Mouse (Mus musculus) lung, embryonic 14.5 days (tissue): ENCODE data around the gene Hdac7. TPM values are rescaled to one million over a fixed set of nuclear protein-coding genes. Genes with fewer than 3 reads are reported as not detected.

ENCODE experiments used
- ATAC-seq: fragments of 200-750 bp; cut with Nextera tagmentation; 2 replicates; pipeline ENCODE4 v1.8.0; 2017; ENCODE audit warnings: mild to moderate bottlenecking, moderate TSS enrichment, moderate library complexity; ENCODE audit not compliant: insufficient read depth
- DNase-seq: peaks from one replicate; pipeline ENCODE4 v3.0.0-alpha.2; 2015
- H3K27ac ChIP-seq: fragments of 300-500 bp; sonication (generic); 2 replicates; pipeline ENCODE4 v1.5.1; 2014; ENCODE audit warnings: low read depth, mild to moderate bottlenecking, moderate library complexity
- H3K27me3 ChIP-seq: fragments of 300-500 bp; sonication (generic); 2 replicates; pipeline ENCODE4 v1.6.1; 2014; ENCODE audit warnings: low read length, control low read depth; ENCODE audit not compliant: insufficient read depth
- H3K36me3 ChIP-seq: fragments of 300-500 bp; sonication (generic); 2 replicates; pipeline ENCODE4 v1.6.1; 2014; ENCODE audit warnings: control low read depth; ENCODE audit not compliant: insufficient read depth
- H3K4me1 ChIP-seq: fragments of 300-500 bp; sonication (generic); 2 replicates; pipeline ENCODE4 v1.6.1; 2014; ENCODE audit warnings: antibody characterized with exemption, control low read depth; ENCODE audit not compliant: insufficient read depth
- H3K4me2 ChIP-seq: fragments of 300-500 bp; sonication (generic); 2 replicates; pipeline ENCODE4 v1.6.1; 2014; ENCODE audit warnings: mild to moderate bottlenecking
- H3K4me3 ChIP-seq: fragments of 300-500 bp; sonication (generic); 2 replicates; pipeline ENCODE4 v1.5.1; 2014; ENCODE audit warnings: low read depth, low read length
- H3K9ac ChIP-seq: fragments of 300-500 bp; sonication (generic); 2 replicates; pipeline ENCODE4 v1.6.1; 2014
- H3K9me3 ChIP-seq: fragments of 300-500 bp; sonication (generic); 2 replicates; pipeline ENCODE4 v1.6.1; 2016; ENCODE audit warnings: low read depth, low read length, control low read depth
- CTCF ChIP-seq: IDR thresholded peaks from 2 replicates; pipeline ENCODE4 v1.5.1; 2016; ENCODE audit warnings: antibody characterized with exemption, low read depth
- WGBS: fragments of 180-500 bp; shearing (Covaris S2); extraction: QIAGEN DNeasy Blood & Tissue Kit; methylation state at CpG from one replicate; pipeline ENCODE4 v1.1.7; 2014; 5-methylcytosine and 5-hydroxymethylcytosine counted together
- polyA plus RNA-seq: library from polyadenylated mRNA; unstranded; fragments of >200 nt; fragmentation: Nextera tagmentation; extraction: Ambion mirVana; gene quantifications from 2 replicates; pipeline ENCODE4 v1.2.1, GENCODE M21; 2014

The Hdac7 gene
- polyA plus RNA-seq, 1 experiment from 2014 or later = 51.2 TPM

- Histone ChIP-seq H3K4me3 (no peak overlapping the region), H3K27ac (peak overlapping the region; percentile 30; the same call in 1 of the 2 replicates), H3K36me3 (peaks cover 13% of the 10 kb centered on the region), H3K4me2 (no peak overlapping the region), H3K4me1 (peaks cover 12% of the 10 kb centered on the region), H3K9me3 (no peaks in the 10 kb centered on the region), H3K27me3 (no peaks in the 10 kb centered on the region), H3K9ac (no peak overlapping the region; the same call in 1 of the 2 replicates)
- TF ChIP-seq CTCF = no peak
- ATAC-seq (no peak), DNase-seq (no peak)
- WGBS = 92% methylated on average over 4 of the region's 4 CpGs
Observed at GRCm38 (mm10) chr15:97815254-97815653, 29.0 kb downstream of the Hdac7 start.

DNA sequence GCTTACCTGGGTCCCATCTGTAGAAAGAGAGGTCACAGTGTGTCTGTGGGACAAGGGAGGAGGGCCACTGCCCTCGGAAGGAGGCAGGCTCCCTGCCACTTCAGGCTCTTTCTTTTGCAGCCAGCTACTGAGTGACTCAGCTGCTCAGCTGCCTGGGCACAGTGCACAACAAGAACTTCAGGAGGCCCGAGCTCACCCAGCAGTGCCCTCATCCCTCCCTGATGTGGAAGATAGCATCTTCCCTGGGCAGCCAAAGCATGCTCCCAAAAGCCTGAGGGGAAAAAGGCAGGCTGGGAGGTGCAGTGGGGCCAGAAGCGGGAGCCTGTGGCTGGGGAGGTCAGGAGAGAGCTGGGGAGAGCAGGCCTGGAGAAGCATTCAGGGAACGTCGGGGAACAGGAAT lies 29.6 kb downstream of the Hdac7 start:
- DNase-seq = no peak
- H3K36me3 ChIP-seq = peaks cover 16% of the 10 kb centered on the region
- ATAC-seq = no peak
- H3K9ac ChIP-seq = no peak overlapping the region; the same call in 1 of the 2 replicates
- H3K4me1 ChIP-seq = peaks cover 12% of the 10 kb centered on the region
- H3K9me3 ChIP-seq = no peaks in the 10 kb centered on the region
- peak overlapping the region; percentile 30; the same call in 1 of the 2 replicates for H3K27ac ChIP-seq
- H3K27me3 ChIP-seq = no peaks in the 10 kb centered on the region
- 52% methylated on average over 5 of the region's 5 CpGs for WGBS
- no peak for TF ChIP-seq CTCF
- H3K4me2 ChIP-seq = no peak overlapping the region
- H3K4me3 ChIP-seq = no peak overlapping the region

DNA sequence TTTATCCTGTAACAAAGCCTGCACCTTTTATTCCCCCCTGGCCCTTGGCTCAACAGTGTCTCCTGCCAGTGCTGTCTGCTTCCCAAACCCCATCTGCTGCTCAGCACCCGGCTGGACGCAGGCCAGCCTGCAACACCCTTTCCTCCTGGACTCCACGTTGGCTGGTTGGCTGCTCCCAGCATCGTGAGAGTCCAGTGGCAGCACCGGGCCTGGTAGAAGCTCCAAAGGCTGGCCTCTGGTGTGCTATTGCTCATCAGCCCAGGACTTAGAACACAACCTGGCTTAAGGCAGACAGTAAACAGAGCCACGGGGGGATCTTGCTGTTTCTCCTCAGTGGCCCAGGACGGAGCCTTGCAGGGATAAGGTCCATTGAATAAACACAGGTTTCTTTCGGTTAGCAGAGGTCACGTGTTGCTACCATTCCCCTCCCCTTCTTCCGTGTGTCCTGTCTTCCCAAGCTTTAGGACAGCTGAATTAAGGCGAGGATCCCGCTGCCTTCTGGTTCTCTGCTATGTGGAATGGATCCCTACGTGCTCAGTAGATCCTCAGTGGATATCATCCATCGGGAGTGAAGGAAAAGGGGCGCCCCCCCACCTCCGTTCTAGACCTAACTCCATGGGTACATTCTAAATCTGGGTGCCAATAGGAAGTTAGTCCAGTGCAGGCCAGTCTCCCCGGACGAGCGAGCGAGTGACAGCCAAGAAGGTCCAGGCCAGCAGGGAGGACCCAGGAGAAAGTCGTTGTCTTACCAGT lies 30.7 kb downstream of the Hdac7 start:
- ATAC-seq = 0 out of 2 replicates have a peak, but pooled peaks have one; percentile 29

GRCm38 (mm10) chr15:97812875-97813274 lies 31.4 kb downstream of the Hdac7 start:
- ATAC-seq (no peak), DNase-seq (no peak)
- no peaks in the 10 kb centered on the region for H3K9me3 ChIP-seq
- peaks cover 12% of the 10 kb centered on the region for H3K4me1 ChIP-seq
- no peaks in the 10 kb centered on the region for H3K27me3 ChIP-seq
- WGBS = 64% methylated on average over 7 of the region's 7 CpGs
- no peak overlapping the region for H3K9ac ChIP-seq
- H3K4me3 ChIP-seq = no peak overlapping the region
- peaks cover 35% of the 10 kb centered on the region for H3K36me3 ChIP-seq
- H3K27ac ChIP-seq = peak overlapping the region; percentile 40; the same call in 1 of the 2 replicates
- no peak overlapping the region for H3K4me2 ChIP-seq
- no peak for TF ChIP-seq CTCF

More for the DNA sequence above, 30.7 kb downstream of the Hdac7 start:
- TF ChIP-seq CTCF = no peak
- H3K4me1 ChIP-seq = peaks cover 12% of the 10 kb centered on the region
- 37% methylated on average over 21 of the region's 21 CpGs for WGBS
- no peak overlapping the region for H3K4me3 ChIP-seq
- no peak overlapping the region for H3K9ac ChIP-seq
- DNase-seq = peak; percentile 57
- peak overlapping the region; percentile 14; the same call in 1 of the 2 replicates for H3K27ac ChIP-seq
- no peaks in the 10 kb centered on the region for H3K27me3 ChIP-seq
- H3K9me3 ChIP-seq = no peaks in the 10 kb centered on the region
- H3K4me2 ChIP-seq = peak overlapping the region; percentile 22; the same call in 1 of the 2 replicates
- peaks cover 27% of the 10 kb centered on the region for H3K36me3 ChIP-seq

DNA sequence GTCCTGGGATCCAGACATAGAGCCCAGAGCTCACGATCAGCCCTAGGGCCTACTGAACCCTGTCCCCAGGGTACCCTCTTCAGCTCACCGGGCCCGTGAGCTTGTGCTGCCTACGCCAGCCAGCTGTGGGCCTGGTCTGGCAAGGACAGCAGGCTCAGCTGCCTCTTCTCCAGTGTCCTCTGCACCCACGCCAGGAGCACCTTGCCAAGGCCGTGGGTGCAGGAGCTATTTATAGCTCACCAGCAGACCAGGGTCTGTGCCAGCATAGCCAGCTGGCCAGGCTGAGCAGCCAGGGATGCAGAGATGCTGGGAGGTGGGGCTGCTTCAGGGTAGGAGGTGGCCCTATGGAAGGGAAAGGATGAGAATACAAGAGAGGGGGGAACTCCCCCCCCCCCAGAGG lies 32.2 kb downstream of the Hdac7 start:
- Histone ChIP-seq H3K4me3 (no peak overlapping the region), H3K9me3 (no peaks in the 10 kb centered on the region), H3K36me3 (peaks cover 42% of the 10 kb centered on the region), H3K4me2 (no peak overlapping the region), H3K4me1 (peaks cover 12% of the 10 kb centered on the region), H3K27ac (no peak overlapping the region), H3K27me3 (no peaks in the 10 kb centered on the region), H3K9ac (no peak overlapping the region)
- 61% methylated on average over 6 of the region's 6 CpGs for WGBS
- ATAC-seq (peak; percentile 35; the same call in 1 of the 2 replicates), DNase-seq (peak; percentile 32)
- no peak for TF ChIP-seq CTCF

DNA sequence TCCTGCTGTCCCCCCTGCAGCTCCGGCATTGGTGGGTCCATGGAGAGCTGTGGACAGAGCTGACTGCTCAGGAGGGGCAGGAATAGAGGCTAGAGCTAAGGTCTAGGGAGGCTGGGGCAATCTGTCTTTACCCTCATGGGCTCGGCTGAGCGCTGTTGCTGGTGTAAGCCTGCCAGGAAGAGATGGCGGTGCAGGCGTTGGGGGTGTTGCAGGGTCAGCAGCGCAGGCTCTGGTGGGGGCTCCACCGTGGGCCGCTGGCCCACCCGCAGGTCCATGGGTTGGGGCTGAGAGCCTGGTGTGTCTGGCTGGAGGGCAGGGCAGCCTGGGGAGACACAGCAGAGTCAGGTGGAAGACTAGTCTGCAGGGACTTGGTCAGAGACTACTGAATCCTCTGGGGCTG lies 33.0 kb downstream of the Hdac7 start:
- Histone ChIP-seq H3K27me3 (no peaks in the 10 kb centered on the region), H3K9me3 (no peaks in the 10 kb centered on the region), H3K27ac (no peak overlapping the region), H3K4me2 (no peak overlapping the region), H3K9ac (no peak overlapping the region), H3K4me3 (no peak overlapping the region), H3K36me3 (peaks cover 50% of the 10 kb centered on the region), H3K4me1 (peaks cover 12% of the 10 kb centered on the region)
- 85% methylated on average over 9 of the region's 9 CpGs for WGBS
- no peak for ATAC-seq
- TF ChIP-seq CTCF = no peak
- no peak for DNase-seq

- no peak for TF ChIP-seq CTCF
- 90% methylated on average over 5 of the region's 5 CpGs for WGBS
- H3K27ac ChIP-seq = no peak overlapping the region
- H3K27me3 ChIP-seq = no peaks in the 10 kb centered on the region
- no peaks in the 10 kb centered on the region for H3K9me3 ChIP-seq
- no peak overlapping the region for H3K9ac ChIP-seq
- H3K4me3 ChIP-seq = no peak overlapping the region
- H3K4me2 ChIP-seq = no peak overlapping the region
- H3K4me1 ChIP-seq = peaks cover 12% of the 10 kb centered on the region
- DNase-seq (no peak), ATAC-seq (no peak)
- peaks cover 56% of the 10 kb centered on the region for H3K36me3 ChIP-seq
Observed at GRCm38 (mm10) chr15:97810399-97810798, 33.9 kb downstream of the Hdac7 start.
